Mouse (Mus musculus): Measurements from ENCODE around the gene Amigo1. TPM values are rescaled to one million over a fixed set of nuclear protein-coding genes. Genes with fewer than 3 reads are reported as not detected.
A peak's percentile ranks its signal among the peaks of the same experiment; 100 is the strongest.
"Not testable (repeated sequence)": the region's sequence is repeated elsewhere in the genome, so short reads cannot be mapped to it uniquely, and the experiment has no call there.

Gene Amigo1
- polyA plus RNA-seq, 1 experiment = 43.7 TPM

DNA sequence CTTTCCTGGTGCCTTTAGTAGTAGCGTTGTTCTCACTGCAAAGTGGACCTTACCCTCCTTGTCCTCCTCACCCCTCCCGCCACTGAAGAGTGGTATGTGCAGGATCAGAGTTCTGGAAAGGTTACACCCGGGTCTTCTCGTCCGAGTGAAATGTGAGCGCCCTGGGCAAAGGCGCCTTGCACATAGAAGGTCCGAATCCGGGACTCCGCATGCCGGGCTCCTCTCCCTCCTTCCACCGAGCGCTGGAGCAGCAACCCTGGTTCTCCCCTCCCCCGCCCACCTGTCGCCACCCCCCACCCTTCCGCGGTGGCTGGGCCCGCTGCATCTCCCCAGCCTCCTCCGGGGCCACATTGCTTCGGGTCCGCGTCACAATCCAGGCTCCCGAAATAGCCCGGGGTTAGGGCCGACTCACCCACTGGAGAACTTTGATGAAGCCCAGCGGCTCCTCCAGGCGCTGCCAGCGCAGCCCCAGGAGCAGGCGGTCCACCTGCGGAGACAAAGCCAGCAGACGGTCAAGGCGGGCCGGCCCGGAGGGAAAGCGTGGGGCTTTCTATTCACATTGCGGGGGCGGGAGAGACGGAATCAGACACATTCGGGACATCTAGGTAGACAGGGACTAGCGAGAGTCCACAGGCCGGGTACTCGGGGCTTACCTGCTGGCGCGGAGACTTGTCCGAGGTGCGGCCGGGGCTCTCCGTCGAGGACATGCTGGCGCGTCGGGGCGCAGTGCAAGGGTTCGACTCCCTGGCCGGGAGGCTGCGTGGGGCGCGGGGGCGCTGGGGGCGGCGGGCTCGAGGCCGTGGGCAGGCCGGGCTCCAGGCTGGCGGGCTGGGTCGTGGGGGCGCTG lies 39.8 kb downstream of the Amigo1 start:
- Histone ChIP-seq H3K27ac (ENCODE audit: insufficient read depth, low read length) (no peak overlapping the region), H3K4me1 (ENCODE audit: control insufficient read depth, insufficient read depth, low read length) (no peaks in the 10 kb centered on the region; the same call in 1 of the 2 replicates), H3K4me3 (ENCODE audit: insufficient read depth, low read length) (peak overlapping the region; percentile 36; the same call in 1 of the 2 replicates)
- TF ChIP-seq POLR2A (IDR thresholded peaks at IDR 0.05; ENCODE audit: extremely low read depth, insufficient read depth, low read length) = no peak
- no peak for TF ChIP-seq CTCF (IDR thresholded peaks at IDR 0.05; ENCODE audit: extremely low read depth, insufficient read depth, low read length)

DNA sequence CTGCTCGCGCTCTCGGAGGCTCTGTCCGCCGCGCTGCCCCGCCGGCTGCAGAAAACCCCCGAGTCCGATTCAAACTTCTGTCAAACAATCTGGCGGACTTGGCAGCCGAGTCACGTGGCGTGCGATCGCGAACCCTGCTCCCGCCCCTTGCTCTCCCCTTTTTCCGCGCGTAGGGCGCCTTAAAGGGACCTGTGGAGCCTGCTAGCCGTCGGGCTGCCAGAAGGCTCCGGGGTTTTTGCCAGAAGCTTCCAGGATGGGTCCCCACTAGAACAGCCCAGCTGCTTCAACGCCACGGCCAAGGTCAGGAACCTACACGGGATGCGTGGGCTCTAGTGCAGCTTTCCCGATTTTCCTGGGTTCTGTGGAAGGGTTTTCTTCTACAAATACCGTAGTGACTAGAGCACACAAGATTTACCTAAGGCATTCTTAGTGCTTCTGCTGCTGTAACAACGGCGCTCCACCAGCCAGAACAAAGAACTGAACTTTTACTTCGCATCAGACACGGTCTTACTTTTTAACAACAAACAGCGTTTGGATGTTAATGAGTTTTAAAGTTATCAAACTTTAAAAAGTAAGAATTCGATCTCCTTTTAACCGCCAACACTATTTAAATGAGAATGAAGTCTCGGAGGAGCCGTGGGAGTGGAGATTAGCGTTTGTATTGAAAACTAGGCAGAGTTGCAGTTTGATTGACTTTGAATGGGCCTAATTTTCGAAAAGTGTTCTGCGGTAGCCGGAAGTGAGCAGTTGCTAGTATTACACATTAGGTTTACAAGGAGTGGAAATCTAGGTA lies 40.6 kb downstream of the Amigo1 start, which contains the start of gene Sypl2:
TSS of gene Sypl2 (minus strand) at position 91 of the 793 bp plus-strand sequence.
- Histone ChIP-seq H3K27ac (ENCODE audit: insufficient read depth, low read length) (no peak within 1 kb of the TSS), H3K4me1 (ENCODE audit: control insufficient read depth, insufficient read depth, low read length) (no peaks in the 10 kb centered on the region; the same call in 1 of the 2 replicates), H3K4me3 (ENCODE audit: insufficient read depth, low read length) (peak within 1 kb of the TSS; percentile 36)
- TF ChIP-seq CTCF (IDR thresholded peaks at IDR 0.05; ENCODE audit: extremely low read depth, insufficient read depth, low read length) (no peak), POLR2A (IDR thresholded peaks at IDR 0.05; ENCODE audit: extremely low read depth, insufficient read depth, low read length) (no peak)

DNA sequence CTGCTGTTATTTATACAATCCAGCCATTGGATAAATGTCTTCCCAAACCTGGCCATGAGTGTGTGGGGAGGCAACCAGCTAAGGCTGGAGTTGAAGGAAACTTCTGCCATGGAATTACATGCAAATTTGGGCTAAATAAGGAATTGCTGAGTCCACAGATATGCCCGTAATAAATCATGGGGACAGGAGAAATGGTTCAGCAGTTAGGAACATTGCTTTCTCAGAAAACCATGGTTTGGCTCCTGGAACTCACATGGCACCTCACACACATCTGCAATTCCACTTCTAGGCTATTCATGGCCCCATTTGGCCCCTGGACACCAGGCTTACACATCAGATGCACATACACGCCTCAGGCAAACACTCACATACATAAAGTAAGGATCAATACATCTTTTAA lies 41.4 kb downstream of the Amigo1 start:
- TF ChIP-seq POLR2A (IDR thresholded peaks at IDR 0.05; ENCODE audit: extremely low read depth, insufficient read depth, low read length) (no peak), CTCF (IDR thresholded peaks at IDR 0.05; ENCODE audit: extremely low read depth, insufficient read depth, low read length) (no peak)
- no peak overlapping the region for H3K27ac ChIP-seq (ENCODE audit: insufficient read depth, low read length)
- H3K4me1 ChIP-seq (ENCODE audit: control insufficient read depth, insufficient read depth, low read length) = peaks cover 2% of the 10 kb centered on the region; the same call in 1 of the 2 replicates
- no peak overlapping the region for H3K4me3 ChIP-seq (ENCODE audit: insufficient read depth, low read length)

DNA sequence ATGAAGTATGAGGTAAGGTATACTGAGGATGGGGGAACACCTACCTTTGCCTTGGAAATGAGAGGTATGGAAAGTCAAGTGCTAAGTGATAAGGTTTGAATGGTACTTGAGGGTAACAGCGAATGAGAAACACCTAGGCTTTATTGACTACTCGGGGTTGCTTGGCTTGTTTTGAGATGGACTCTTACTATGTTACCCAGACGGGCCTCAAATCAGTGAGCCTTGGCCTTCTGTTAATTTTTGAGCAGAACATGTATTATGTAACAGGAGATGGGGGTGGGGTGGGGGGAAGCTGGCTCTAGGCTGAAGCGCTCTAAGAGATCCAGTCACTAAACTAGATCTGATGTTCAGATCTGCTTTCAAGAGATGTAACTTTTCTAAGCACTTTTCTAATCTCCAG lies 45.5 kb downstream of the Amigo1 start:
- Histone ChIP-seq H3K27ac (ENCODE audit: insufficient read depth, low read length) (no peak overlapping the region), H3K4me3 (ENCODE audit: insufficient read depth, low read length) (no peak overlapping the region), H3K4me1 (ENCODE audit: control insufficient read depth, insufficient read depth, low read length) (peaks cover 3% of the 10 kb centered on the region; the same call in 1 of the 2 replicates)
- no peak for TF ChIP-seq CTCF (IDR thresholded peaks at IDR 0.05; ENCODE audit: extremely low read depth, insufficient read depth, low read length)
- no peak for TF ChIP-seq POLR2A (IDR thresholded peaks at IDR 0.05; ENCODE audit: extremely low read depth, insufficient read depth, low read length)

DNA sequence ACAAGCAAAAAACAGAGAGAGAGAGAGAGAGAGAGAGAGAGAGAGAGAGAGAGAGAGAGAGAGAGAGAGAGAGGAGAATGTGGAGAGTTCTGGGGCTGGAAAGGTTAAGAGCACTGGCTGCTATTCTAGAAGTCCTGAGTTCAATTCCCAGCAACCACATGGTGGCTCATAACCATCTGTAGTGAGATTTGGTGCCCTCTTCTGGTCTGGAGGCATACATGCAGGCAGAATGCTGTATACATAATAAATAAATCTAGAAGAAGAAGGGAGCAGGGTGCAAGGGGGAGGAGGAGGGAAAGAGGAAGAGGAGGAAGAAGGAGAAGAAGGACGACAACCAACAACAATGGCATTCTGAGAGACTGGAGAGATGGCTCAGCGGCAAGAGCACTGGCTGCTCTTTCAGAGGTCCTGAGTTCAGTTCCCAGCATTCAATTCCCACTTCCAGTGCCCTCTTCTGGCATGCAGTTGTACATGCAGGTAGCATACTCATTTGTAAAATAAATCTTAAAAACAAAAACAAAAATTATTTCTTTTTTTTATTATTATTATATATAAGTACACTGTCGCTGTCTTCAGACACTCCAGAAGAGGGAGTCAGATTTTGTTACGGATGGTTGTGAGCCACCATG lies 51.5 kb downstream of the Amigo1 start:
- not testable (repeated sequence) for H3K27ac ChIP-seq (ENCODE audit: insufficient read depth, low read length); H3K4me3 ChIP-seq (ENCODE audit: insufficient read depth, low read length); H3K4me1 ChIP-seq (ENCODE audit: control insufficient read depth, insufficient read depth, low read length)

DNA sequence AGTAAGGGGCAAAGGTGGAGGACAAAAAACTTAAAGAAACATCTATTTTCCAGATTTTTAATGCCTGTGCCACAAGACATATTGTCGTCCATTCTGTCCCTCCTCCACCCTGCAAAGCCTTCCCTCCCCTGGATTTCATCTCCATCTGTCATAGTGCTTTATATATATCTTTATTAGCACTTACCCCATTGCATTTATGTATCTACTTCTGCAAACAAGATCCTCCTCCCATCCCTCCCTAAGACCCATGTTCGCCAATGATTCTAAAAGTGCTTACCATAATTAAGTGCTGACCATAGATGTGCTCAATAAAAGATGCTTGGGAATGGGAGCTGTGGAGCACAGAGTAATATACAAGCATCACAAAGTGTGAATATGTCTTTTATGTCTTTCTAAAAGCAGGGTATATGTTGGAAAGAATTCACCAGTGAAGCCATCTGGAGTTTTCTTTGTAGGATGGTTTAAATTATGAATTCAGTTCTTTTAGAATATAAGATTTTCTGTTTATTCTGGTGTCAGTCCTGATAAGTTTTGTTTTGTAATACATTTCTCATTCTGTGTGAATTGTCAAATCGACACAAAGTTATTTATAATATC lies 55.2 kb downstream of the Amigo1 start:
- TF ChIP-seq CTCF (IDR thresholded peaks at IDR 0.05; ENCODE audit: extremely low read depth, insufficient read depth, low read length) (no peak), POLR2A (IDR thresholded peaks at IDR 0.05; ENCODE audit: extremely low read depth, insufficient read depth, low read length) (no peak)
- Histone ChIP-seq H3K4me1 (ENCODE audit: control insufficient read depth, insufficient read depth, low read length) (no peaks in the 10 kb centered on the region), H3K27ac (ENCODE audit: insufficient read depth, low read length) (no peak overlapping the region), H3K4me3 (ENCODE audit: insufficient read depth, low read length) (no peak overlapping the region)

Other genes starting within 250 kb of the Amigo1 start
- gene Gstm6, start 242.6 kb upstream of the Amigo1 start, polyA plus RNA-seq (2012; rRNA removed) = 5.4 and 6.4 TPM in 2 replicates
- 0.08 TPM in 1 of 2 replicates, not detected in the other for gene Gstm3, start 217.1 kb upstream of the Amigo1 start, polyA plus RNA-seq (2012; rRNA removed)
- gene Gstm2, start 199.9 kb upstream of the Amigo1 start, polyA plus RNA-seq (2012; rRNA removed) = 5.3 and 5.6 TPM in 2 replicates
- gene Gstm1, start 168.4 kb upstream of the Amigo1 start, polyA plus RNA-seq (2012; rRNA removed) = 426 and 510 TPM in 2 replicates
- 16.1 and 16.8 TPM in 2 replicates for gene Gstm4, start 141.4 kb upstream of the Amigo1 start, polyA plus RNA-seq (2012; rRNA removed)
- gene Ampd2, start 99.7 kb upstream of the Amigo1 start, polyA plus RNA-seq (2012; rRNA removed) = 76.3 and 76.8 TPM in 2 replicates
- 0.15 TPM in 1 of 2 replicates, not detected in the other for gene Gnat2, start 93.5 kb upstream of the Amigo1 start, polyA plus RNA-seq (2012; rRNA removed)
- gene Gnai3, start 40.2 kb upstream of the Amigo1 start, polyA plus RNA-seq (2012; rRNA removed) = 24.9 and 27.0 TPM in 2 replicates
- gene Gpr61, start 31.5 kb upstream of the Amigo1 start, polyA plus RNA-seq (2012; rRNA removed) = 12.3 and 13.2 TPM in 2 replicates
- gene Cyb561d1, start 14.9 kb downstream of the Amigo1 start, polyA plus RNA-seq (2012; rRNA removed) = 15.0 and 16.9 TPM in 2 replicates
- 36.5 and 43.0 TPM in 2 replicates for gene Atxn7l2, start 24.6 kb downstream of the Amigo1 start, polyA plus RNA-seq (2012; rRNA removed)
- gene Sypl2, start 40.3 kb downstream of the Amigo1 start, polyA plus RNA-seq (2012; rRNA removed) = 2.1 and 2.7 TPM in 2 replicates
- 114 and 121 TPM in 2 replicates for gene Psma5, start 70.6 kb downstream of the Amigo1 start, polyA plus RNA-seq (2012; rRNA removed)
- gene Sort1, start 97.7 kb downstream of the Amigo1 start, polyA plus RNA-seq (2012; rRNA removed) = 197 and 198 TPM in 2 replicates
- 0.08 TPM in 1 of 2 replicates, not detected in the other for gene Mybphl, start 178.6 kb downstream of the Amigo1 start, polyA plus RNA-seq (2012; rRNA removed)
- gene Psrc1, start 197.5 kb downstream of the Amigo1 start, polyA plus RNA-seq (2012; rRNA removed) = 29.9 and 35.5 TPM in 2 replicates
- 60.0 and 61.5 TPM in 2 replicates for gene Celsr2, start 229.2 kb downstream of the Amigo1 start, polyA plus RNA-seq (2012; rRNA removed)